Mouse (Mus musculus) heart, adult 2 months (tissue): ENCODE results near the gene Gm20388. TPM values are rescaled to one million over a fixed set of nuclear protein-coding genes. Genes with fewer than 3 reads are reported as not detected.

Experiments used
- DNase-seq, 2 experiments: peaks; one replicate each; pipeline ENCODE4 v3.0.0; 2021
- H3K27ac ChIP-seq: fragments of 200-600 bp; 2 replicates; pipeline ENCODE4 v1.8.1; 2022
- H3K27me3 ChIP-seq: fragments of 200-500 bp; 2 replicates; pipeline ENCODE4 v1.6.1; 2012; ENCODE audit warnings: mild to moderate bottlenecking, low read length, inconsistent platforms, mixed read lengths; ENCODE audit not compliant: control insufficient read depth, insufficient read depth
- H3K36me3 ChIP-seq: fragments of 200-500 bp; 2 replicates; pipeline ENCODE4 v1.6.1; 2012; ENCODE audit warnings: low read length, inconsistent platforms; ENCODE audit not compliant: control insufficient read depth, insufficient read depth
- H3K4me1 ChIP-seq: fragments of 200-500 bp; 2 replicates; pipeline ENCODE4 v1.6.1; 2011; ENCODE audit warnings: low read length; ENCODE audit not compliant: control insufficient read depth, insufficient read depth
- H3K4me3 ChIP-seq: fragments of 200-600 bp; 2 replicates; pipeline ENCODE4 v1.8.1; 2022
- H3K79me2 ChIP-seq: fragments of 200-500 bp; replicated peaks from 2 replicates; pipeline ENCODE4 v1.6.1; 2012; ENCODE audit warnings: mild to moderate bottlenecking, inconsistent platforms, low read length, moderate library complexity, mixed read lengths; ENCODE audit not compliant: control insufficient read depth, insufficient read depth
- H3K9ac ChIP-seq: fragments of 200-500 bp; 2 replicates; pipeline ENCODE4 v1.6.1; 2012; ENCODE audit warnings: low read depth, mild to moderate bottlenecking, control low read depth, inconsistent platforms, low read length, mixed read lengths
- CTCF ChIP-seq: fragments of 200-600 bp; IDR thresholded peaks from 2 replicates; pipeline ENCODE4 v1.8.1; 2022; ENCODE audit warnings: antibody characterized with exemption, mild to moderate bottlenecking, moderate library complexity
- EP300 ChIP-seq: fragments of 200-500 bp; IDR thresholded peaks from 2 replicates; pipeline ENCODE4 v1.6.1; 2011; ENCODE audit warnings: low read depth, low read length, control low read depth; ENCODE audit not compliant: insufficient read depth
- POLR2A ChIP-seq: fragments of 200-500 bp; IDR thresholded peaks from 2 replicates; pipeline ENCODE4 v1.6.1; 2011; ENCODE audit warnings: mild to moderate bottlenecking, low read depth, low read length, control low read depth; ENCODE audit not compliant: insufficient read depth
- WGBS: fragments of 180-500 bp; shearing (Covaris S2); methylation state at CpG from one replicate; pipeline ENCODE4 v1.1.7; 2018; 5-methylcytosine and 5-hydroxymethylcytosine counted together
- intact Hi-C: fragments of 180-260 bp; cut with DNase I; formaldehyde crosslinking; loops from one replicate; pipeline ENCODE4 v1.15.1; 2025
- polyA plus RNA-seq: library from polyadenylated mRNA; depleted of rRNA; stranded (reverse); fragments of >200 nt; gene quantifications from 2 replicates; pipeline ENCODE4 v1.2.3, GENCODE M21; 2012
- total RNA-seq, 2 experiments: library from RNA; stranded (reverse); gene quantifications; 2 replicates each; pipeline ENCODE4 v1.2.3; 2021

The Gm20388 gene
- total and polyA plus RNA-seq, 3 experiments, result 1.8 to 32.3 TPM; not detected in 1

GRCm38 (mm10) chr8:121172567-121172966 is 1261.9 kb downstream of the Gm20388 start:
- Histone ChIP-seq H3K27ac (no peak overlapping the region), H3K27me3 (no peaks in the 10 kb centered on the region), H3K9ac (no peak overlapping the region), H3K4me3 (no peak overlapping the region), H3K4me1 (peaks cover 6% of the 10 kb centered on the region), H3K79me2 (no peaks in the 10 kb centered on the region), H3K36me3 (no peaks in the 10 kb centered on the region)
- intact Hi-C loops, result loop anchor here (5.0 kb wide), 2 partner anchors 35 to 45 kb away; partner anchors contain the start of gene Foxl1
- DNase-seq, result no peak
- WGBS, result 73% methylated on average over 8 of the region's 8 CpGs
- no peak for TF ChIP-seq CTCF
- TF ChIP-seq POLR2A, result no peak
- no peak for TF ChIP-seq EP300

GRCm38 (mm10) chr8:121174178-121174577 is 1263.5 kb downstream of the Gm20388 start:
- no peak overlapping the region for H3K27ac ChIP-seq
- intact Hi-C loops, result loop anchor here (5.0 kb wide), 2 partner anchors 33 to 47 kb away; partner anchors contain the start of gene Foxl1
- WGBS, result 81% methylated on average over 10 of the region's 10 CpGs
- no peaks in the 10 kb centered on the region for H3K79me2 ChIP-seq
- no peaks in the 10 kb centered on the region for H3K27me3 ChIP-seq
- no peak for DNase-seq
- no peak for TF ChIP-seq CTCF
- no peak for TF ChIP-seq POLR2A
- no peak for TF ChIP-seq EP300
- H3K4me1 ChIP-seq, result peaks cover 6% of the 10 kb centered on the region
- H3K36me3 ChIP-seq, result no peaks in the 10 kb centered on the region
- no peak overlapping the region for H3K4me3 ChIP-seq
- H3K9ac ChIP-seq, result no peak overlapping the region

GRCm38 (mm10) chr8:121174721-121175539 is 1264.3 kb downstream of the Gm20388 start:
- H3K27me3 ChIP-seq, result no peaks in the 10 kb centered on the region
- no peak overlapping the region for H3K27ac ChIP-seq
- H3K4me1 ChIP-seq, result peaks cover 6% of the 10 kb centered on the region
- no peak overlapping the region for H3K4me3 ChIP-seq
- no peak for DNase-seq
- H3K9ac ChIP-seq, result no peak overlapping the region
- H3K79me2 ChIP-seq, result no peaks in the 10 kb centered on the region
- no peaks in the 10 kb centered on the region for H3K36me3 ChIP-seq
- intact Hi-C loops, result loop anchor here (5.0 kb wide), 2 partner anchors 32 to 48 kb away; partner anchors contain the start of gene Foxl1
- WGBS, result 79% methylated on average over 30 of the region's 30 CpGs
- TF ChIP-seq POLR2A (no peak), CTCF (no peak), EP300 (no peak)

GRCm38 (mm10) chr8:121175540-121176090 is 1265.0 kb downstream of the Gm20388 start:
- Histone ChIP-seq H3K27ac (no peak overlapping the region), H3K27me3 (no peaks in the 10 kb centered on the region), H3K36me3 (no peaks in the 10 kb centered on the region), H3K4me3 (no peak overlapping the region), H3K9ac (no peak overlapping the region), H3K4me1 (peaks cover under 1% of the 10 kb centered on the region), H3K79me2 (no peaks in the 10 kb centered on the region)
- TF ChIP-seq POLR2A (no peak), CTCF (no peak), EP300 (no peak)
- intact Hi-C loops, result no loop called here
- 74% methylated on average over 8 of the region's 8 CpGs for WGBS
- no peak for DNase-seq

- no peaks in the 10 kb centered on the region for H3K79me2 ChIP-seq
- H3K36me3 ChIP-seq, result no peaks in the 10 kb centered on the region
- 30% methylated on average over 3 of the region's 3 CpGs for WGBS
- no peak overlapping the region for H3K27ac ChIP-seq
- no peak overlapping the region for H3K4me3 ChIP-seq
- H3K27me3 ChIP-seq, result no peaks in the 10 kb centered on the region
- no peaks in the 10 kb centered on the region; the same call in 1 of the 2 replicates for H3K4me1 ChIP-seq
- TF ChIP-seq EP300, result no peak
- TF ChIP-seq POLR2A, result no peak
- no peak for TF ChIP-seq CTCF
- no peak for DNase-seq
- intact Hi-C loops, result no loop called here
- no peak overlapping the region for H3K9ac ChIP-seq
Observed at GRCm38 (mm10) chr8:121176291-121176690, 1265.7 kb downstream of the Gm20388 start.
